Mouse (Mus musculus) adrenal gland (tissue): ENCODE data around the gene Atad3a.
"Not testable (repeated sequence)": the region's sequence is repeated elsewhere in the genome, so short reads cannot be mapped to it uniquely, and the experiment has no call there.

ENCODE experiments used
- intact Hi-C: fragments of 180-260 bp; cut with DNase I; formaldehyde crosslinking; loops from one replicate; pipeline ENCODE4 v1.15.1; 2025
- long read RNA-seq, 2 experiments: library from polyadenylated mRNA; unstranded; transcript quantifications; one replicate each; pipeline ENCODE4 v2.0.0; 2020; ENCODE audit warnings: borderline replicate concordance in 1 of 2; ENCODE audit not compliant: insufficient replicate concordance in 1 of 2

Gene Atad3a
- long read RNA-seq, experiment 1, transcript Atad3a-201 (16 exons, 2,413 nt) = major isoform, 36 of 53 reads
- long read RNA-seq, experiment 1, partial matches to known transcripts = 5 of 53 reads
- long read RNA-seq, experiment 1, other reads (novel, unspliced or antisense) = 11 of 53 reads
- long read RNA-seq, experiment 2, transcript Atad3a-201 (16 exons, 2,413 nt) = major isoform, 25 of 35 reads
- long read RNA-seq, experiment 2, partial matches to known transcripts = 4 of 35 reads
- long read RNA-seq, experiment 2, other reads (novel, unspliced or antisense) = 6 of 35 reads

- intact Hi-C loops = no loop called here
Measured at GRCm38 (mm10) chr4:155760613-155761355, at the start of gene Atad3a. Gene Atad3a (minus strand): TSS chr4:155761093.

- intact Hi-C loops = no loop called here
Measured at GRCm38 (mm10) chr4:155807841-155808240, 46.9 kb upstream of the Atad3a start.

- intact Hi-C loops = no loop called here
Measured at GRCm38 (mm10) chr4:155803340-155804041, 42.6 kb upstream of the Atad3a start.

DNA sequence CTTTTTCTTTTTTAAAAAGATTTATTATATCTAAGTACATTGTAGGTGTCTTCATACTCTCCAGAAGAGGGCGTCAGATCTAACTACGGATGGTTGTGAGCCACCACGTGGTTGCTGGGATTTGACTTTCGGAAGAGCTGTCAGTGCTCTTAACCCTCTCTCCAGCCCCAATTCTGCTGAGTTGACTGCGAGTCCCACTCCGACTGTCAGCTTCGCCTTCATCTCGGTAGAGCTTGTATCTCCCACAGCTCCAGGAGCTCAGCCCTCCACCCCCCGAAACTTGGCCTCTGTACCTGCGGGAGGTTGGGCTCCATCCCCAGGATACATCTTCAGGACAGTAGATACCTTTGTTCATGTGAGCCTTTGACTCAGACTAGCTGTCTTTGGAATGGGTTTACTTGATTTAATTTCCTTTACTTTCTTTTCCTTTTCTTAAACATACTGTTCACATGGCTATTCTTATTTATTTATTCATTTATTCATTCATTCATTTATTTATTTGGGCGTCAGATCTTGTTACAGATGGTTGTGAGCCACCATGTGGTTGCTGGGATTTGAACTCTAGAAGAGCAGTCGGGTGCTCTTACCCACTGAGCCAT, 41.9 kb upstream of the Atad3a start, which contains the start of gene Mrpl20:
Mrpl20 (plus strand) TSS at position 138 of the 599 bp plus-strand sequence.
- intact Hi-C loops = no loop called here

DNA sequence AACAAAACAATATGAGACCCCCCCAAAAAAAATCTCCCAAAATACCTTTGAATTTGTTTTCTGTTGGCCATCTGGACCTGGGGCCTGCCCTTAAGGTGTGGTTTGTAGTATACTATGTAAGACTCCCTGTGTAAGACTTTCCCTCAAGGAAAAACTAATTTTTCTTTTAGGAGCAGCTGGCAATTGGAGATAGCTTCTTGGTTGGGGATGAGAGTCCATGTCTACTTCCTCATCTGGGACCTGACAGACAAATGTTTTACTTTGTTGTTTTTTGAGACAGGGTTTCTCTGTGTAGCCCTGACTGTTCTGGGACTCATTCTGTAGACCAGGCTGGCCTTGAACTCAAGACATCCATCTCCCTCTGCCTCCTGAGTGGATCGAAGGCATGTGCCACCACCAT, 41.2 kb upstream of the Atad3a start:
- intact Hi-C loops = no loop called here

GRCm38 (mm10) chr4:155793730-155794129, 32.8 kb upstream of the Atad3a start:
- intact Hi-C loops = no loop called here

DNA sequence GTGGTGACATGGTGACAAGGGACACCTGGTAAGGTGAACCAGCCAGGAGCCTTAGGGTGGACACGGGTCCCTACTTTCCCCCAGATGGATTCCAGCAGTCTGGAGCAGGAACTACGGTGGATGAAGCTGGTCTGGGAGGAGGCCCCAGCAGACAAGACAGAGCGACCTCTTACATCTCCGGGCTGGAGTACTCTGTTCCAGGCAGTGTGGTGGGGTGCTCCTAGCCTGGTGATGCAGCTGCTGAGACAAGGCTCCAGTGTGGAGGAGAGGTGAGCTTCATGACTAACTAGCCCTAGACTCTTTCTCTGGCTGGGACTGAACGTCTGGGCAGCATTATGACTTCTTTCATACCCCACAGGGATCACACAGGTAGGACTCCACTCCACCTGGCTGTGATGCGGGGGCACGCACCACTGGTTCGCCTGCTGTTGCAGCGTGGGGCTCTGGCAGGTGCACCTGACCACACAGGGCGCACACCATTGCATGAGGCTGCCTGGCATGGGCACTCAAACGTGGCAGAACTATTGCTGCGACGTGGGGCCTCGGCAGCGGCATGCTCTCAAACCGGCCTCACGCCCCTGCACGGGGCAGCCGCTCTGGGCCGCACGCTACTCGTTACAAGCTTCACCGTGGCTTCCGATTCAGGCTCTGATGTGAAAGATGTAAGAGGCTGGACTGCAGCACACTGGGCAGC, 30.5 kb upstream of the Atad3a start:
- intact Hi-C loops = no loop called here

DNA sequence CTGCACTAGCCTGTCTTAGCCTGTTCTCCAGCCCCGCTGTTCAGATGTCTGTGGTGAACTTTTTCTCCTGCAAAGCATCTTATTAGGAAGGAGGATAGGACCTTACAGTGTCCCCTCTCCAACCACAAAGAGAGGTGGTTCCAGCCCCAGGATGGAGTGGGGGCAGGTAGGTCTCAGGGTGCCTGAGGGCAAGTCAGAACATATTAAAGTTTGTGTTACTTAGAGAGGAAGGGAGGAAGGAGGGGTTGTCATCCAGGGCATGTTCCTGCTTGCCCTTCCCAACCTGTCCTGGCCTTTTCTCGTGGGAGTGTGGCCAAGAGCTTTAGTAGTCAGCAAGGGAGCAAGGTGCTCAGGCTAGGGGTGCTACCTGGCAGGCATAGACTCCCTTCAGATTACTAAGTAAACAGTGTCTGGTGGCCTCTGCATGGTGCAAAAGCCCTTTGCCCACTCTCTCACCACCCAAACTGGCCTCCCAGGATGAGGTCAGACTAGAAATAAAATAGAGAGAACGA, 29.8 kb upstream of the Atad3a start:
- intact Hi-C loops = no loop called here

DNA sequence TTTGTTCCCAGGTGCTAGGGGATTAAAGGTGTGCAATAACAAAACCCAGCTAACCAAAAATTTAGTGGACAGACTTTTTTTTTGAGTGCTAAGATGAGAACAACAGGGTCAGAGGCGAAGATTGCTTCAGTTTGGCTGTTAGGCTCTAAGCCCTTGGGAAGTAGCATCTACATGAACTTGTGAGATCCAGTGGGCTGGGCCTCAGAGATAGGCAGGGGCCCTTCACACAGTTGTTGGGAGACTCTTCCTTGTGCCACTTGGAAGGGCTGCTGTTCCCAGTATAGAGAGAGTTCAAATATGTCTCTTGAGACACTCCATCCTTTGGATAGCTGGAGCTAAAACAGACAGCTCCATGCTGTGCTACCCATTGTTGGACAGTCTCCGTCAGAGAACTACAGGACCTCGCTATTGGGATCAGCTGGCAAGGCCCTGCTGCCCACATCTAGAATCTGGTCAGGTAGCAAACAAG, 29.2 kb upstream of the Atad3a start, which contains the start of gene Ankrd65:
Ankrd65 (plus strand) TSS at position 419 of the 469 bp plus-strand sequence.
- intact Hi-C loops = no loop called here

GRCm38 (mm10) chr4:155788833-155789232, 27.9 kb upstream of the Atad3a start:
- intact Hi-C loops = not testable (repeated sequence)

DNA sequence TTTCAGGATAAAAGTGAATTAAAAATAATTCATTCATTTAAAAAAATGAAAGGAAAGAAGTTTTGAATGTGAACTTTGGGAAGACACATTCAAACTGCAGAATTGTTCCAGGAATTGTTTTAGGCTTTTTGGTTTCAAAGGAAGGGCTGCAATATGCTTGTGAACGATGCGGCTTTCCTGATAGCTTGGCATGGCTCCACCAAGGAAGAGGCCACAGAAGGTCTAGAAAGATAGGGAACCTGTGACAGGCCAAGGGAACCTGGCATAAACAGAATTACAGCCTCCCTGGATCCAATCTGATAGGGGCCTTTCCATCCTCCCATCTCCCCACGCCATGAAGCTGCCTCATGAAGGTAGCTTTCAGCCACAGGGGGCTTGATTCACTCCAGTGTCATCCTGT, 27.4 kb upstream of the Atad3a start:
- intact Hi-C loops = no loop called here

- intact Hi-C loops = no loop called here
Measured at GRCm38 (mm10) chr4:155785819-155786218, 24.9 kb upstream of the Atad3a start, which contains the start of gene Tmem88b. Gene Tmem88b (minus strand): TSS chr4:155785874.

DNA sequence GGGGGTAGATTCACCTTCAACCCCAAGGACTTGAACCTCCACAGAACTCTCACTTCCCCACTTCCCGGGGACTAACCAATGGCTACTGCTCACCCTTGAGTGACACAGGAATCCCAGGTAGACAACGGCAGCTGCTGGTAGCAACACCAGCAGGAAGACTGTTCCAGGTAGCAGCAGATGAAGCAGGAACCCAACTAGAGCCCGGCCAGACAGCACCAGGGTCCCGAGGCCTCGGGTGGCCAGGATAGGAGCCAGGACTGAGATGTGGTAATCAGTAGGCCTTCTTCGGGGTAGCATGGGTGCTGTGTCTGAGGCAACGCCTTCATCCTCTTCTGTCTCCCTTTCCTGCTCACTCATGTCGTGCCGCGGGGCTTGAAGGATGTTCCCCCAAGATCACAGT, 24.4 kb upstream of the Atad3a start:
- intact Hi-C loops = no loop called here

DNA sequence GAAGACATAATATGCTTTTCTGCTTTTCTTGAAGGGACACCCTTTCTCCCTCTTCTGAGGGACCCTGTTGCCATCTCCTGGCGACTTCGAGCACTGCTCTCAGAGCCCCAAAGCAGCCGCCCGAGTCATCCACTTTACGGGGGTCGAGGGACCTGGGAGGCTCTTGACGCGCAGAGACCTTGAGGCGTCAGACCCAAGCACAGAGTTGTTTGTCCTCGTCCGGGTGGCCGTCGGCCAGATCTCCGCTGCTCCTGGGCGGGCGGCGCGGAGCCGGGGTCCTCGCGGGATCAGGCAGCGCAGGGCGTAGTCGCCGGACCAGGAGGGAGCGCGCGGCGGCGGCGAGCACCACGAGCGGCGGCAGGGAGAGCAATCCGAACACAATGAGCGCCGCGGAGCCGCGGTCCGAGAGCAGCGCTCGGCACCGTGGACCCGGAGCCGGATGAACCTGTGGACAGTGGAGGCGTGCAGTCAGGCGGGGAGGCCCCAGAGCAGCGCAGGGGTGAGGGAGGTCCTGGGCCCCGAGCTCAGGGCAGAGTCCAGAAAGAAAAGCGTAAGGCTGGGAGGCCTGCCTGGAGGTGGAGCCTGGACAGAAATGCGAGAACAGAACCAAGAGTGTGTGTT, 23.3 kb upstream of the Atad3a start:
- intact Hi-C loops = no loop called here

DNA sequence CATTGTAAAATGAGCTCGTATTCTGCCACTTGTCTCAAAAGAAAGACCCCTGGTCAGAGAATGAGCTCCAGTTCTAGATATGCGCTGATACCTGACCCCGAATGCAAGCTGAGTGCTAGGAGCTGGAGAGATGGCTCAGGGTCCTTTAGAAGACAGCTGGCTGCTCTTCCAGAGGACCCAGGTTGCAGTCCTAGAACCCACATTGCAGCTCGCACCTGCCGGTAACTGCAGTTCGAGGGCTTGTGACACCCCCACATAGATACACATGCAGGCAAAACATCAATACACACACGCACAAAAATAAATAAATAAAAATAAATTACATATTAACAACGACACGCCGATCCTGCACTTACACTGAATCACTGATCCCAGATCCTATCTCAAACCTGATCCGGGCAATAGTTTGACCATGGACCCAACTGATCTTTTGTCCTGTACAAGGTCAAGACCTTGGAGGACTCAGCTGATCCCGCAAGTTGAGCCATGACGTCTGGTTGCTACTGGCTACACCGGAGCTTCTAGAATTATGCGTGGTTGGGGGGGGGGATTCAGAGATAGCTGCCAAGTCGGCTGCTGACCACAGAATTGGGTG, 22.7 kb upstream of the Atad3a start:
- intact Hi-C loops = no loop called here

DNA sequence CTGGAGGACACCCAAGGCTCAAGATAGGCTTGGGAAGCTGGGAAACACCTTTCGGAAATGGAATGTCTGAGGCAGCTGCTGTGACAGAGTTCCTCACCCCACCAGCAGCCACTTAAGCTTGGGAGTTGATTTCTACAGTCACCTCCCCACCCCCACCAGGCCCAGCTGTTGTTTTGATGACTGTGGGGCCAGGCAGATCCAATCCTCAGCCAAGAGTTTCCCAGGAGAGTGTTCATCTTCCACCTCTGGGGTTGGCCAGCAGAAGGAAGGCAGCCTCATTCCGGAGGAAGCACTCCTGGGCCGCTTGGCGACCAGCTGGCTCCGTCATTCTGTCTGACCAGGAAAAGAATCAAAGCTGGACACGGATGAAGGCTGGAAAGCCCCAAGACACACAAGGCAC, 20.0 kb upstream of the Atad3a start:
- intact Hi-C loops = no loop called here

DNA sequence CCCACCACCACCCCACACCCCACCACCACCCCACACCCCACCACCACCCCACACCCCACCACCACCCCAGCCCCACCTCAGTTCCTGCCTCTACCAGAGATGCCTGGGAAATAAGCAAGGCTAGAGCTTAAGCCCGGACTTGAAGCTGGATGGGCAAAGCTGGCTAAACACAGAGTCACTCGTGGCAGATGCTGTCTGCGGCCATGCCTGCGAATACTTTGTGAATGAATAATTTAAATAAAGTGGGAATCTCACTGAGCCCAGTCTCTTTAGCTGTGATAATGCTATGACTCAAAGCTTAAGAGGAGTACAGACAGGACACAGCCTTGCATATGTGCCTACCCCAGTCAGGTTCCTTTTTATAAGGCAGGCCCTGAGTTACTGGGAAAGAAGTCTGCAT, 18.6 kb upstream of the Atad3a start:
- intact Hi-C loops = no loop called here

GRCm38 (mm10) chr4:155777816-155778215, 16.9 kb upstream of the Atad3a start:
- intact Hi-C loops = no loop called here

GRCm38 (mm10) chr4:155776704-155777335, 15.9 kb upstream of the Atad3a start:
- intact Hi-C loops = no loop called here
